Mouse (Mus musculus): ENCODE results near the gene Zfp335. TPM values are rescaled to one million over a fixed set of nuclear protein-coding genes. Genes with fewer than 3 reads are reported as not detected.

The Zfp335 gene
- polyA plus RNA-seq, 1 experiment from 2014 or later = 19.9 TPM

GRCm38 (mm10) chr2:164950501-164950900 is 38.9 kb upstream of the Zfp335 start:
- no peak for ATAC-seq
- 26% methylated on average over 13 of the region's 13 CpGs for WGBS
- no peak overlapping the region for H3K4me2 ChIP-seq (ENCODE audit: low read length)
- H3K4me1 ChIP-seq (replicated peaks; ENCODE audit: control insufficient read depth, insufficient read depth, low read length) = peaks cover 4% of the 10 kb centered on the region
- no peak overlapping the region for H3K4me3 ChIP-seq (replicated peaks; ENCODE audit: low read length)
- no peaks in the 10 kb centered on the region for H3K9me3 ChIP-seq (ENCODE audit: control insufficient read depth, low read length)
- peaks cover 52% of the 10 kb centered on the region for H3K27me3 ChIP-seq (replicated peaks; ENCODE audit: control insufficient read depth, insufficient read depth, low read length)
- no peak overlapping the region for H3K9ac ChIP-seq (replicated peaks; ENCODE audit: low read depth, low read length)
- no peak overlapping the region for H3K27ac ChIP-seq (ENCODE audit: low read length)
- no peaks in the 10 kb centered on the region for H3K36me3 ChIP-seq (ENCODE audit: control insufficient read depth, insufficient read depth)

GRCm38 (mm10) chr2:164948962-164949361 is 37.4 kb upstream of the Zfp335 start:
- peak overlapping the region; percentile 27 for H3K4me2 ChIP-seq (ENCODE audit: low read length)
- H3K4me1 ChIP-seq (replicated peaks; ENCODE audit: control insufficient read depth, insufficient read depth, low read length) = peaks cover 4% of the 10 kb centered on the region
- WGBS = 6% methylated on average over 25 of the region's 25 CpGs
- no peak overlapping the region for H3K9ac ChIP-seq (replicated peaks; ENCODE audit: low read depth, low read length)
- H3K4me3 ChIP-seq (replicated peaks; ENCODE audit: low read length) = peak overlapping the region; percentile 22
- peaks cover 48% of the 10 kb centered on the region for H3K27me3 ChIP-seq (replicated peaks; ENCODE audit: control insufficient read depth, insufficient read depth, low read length)
- no peak for ATAC-seq
- H3K9me3 ChIP-seq (ENCODE audit: control insufficient read depth, low read length) = no peaks in the 10 kb centered on the region
- H3K27ac ChIP-seq (ENCODE audit: low read length) = no peak overlapping the region
- H3K36me3 ChIP-seq (ENCODE audit: control insufficient read depth, insufficient read depth) = no peaks in the 10 kb centered on the region

GRCm38 (mm10) chr2:164947930-164948329 is 36.4 kb upstream of the Zfp335 start:
- 9% methylated on average over 6 of the region's 7 CpGs for WGBS

DNA sequence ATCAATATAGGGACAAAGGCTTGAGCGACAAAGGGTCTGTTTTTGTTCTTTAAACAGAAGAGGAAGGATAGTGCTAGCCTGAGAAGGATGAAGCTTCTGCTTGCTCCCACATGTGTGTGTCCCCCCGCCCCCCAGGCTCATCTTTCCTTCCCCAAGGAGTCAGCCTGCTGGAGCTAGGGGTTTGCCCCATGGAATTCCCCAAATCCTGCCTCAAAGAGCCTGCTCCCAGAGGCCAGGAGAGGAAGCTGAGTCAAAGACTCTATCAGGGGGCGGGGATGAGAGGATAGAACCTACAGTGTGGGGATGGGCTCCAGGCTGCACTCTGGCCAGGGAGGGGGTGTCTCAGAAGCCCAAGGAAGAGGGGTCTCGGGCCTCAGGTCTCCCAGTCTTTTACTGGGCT is 35.9 kb upstream of the Zfp335 start:
- ATAC-seq = no peak
- Histone ChIP-seq H3K36me3 (ENCODE audit: control insufficient read depth, insufficient read depth) (no peaks in the 10 kb centered on the region), H3K27ac (ENCODE audit: low read length) (no peak overlapping the region), H3K4me3 (replicated peaks; ENCODE audit: low read length) (no peak overlapping the region), H3K9ac (replicated peaks; ENCODE audit: low read depth, low read length) (no peak overlapping the region), H3K9me3 (ENCODE audit: control insufficient read depth, low read length) (no peaks in the 10 kb centered on the region), H3K4me1 (replicated peaks; ENCODE audit: control insufficient read depth, insufficient read depth, low read length) (peaks cover 4% of the 10 kb centered on the region), H3K27me3 (replicated peaks; ENCODE audit: control insufficient read depth, insufficient read depth, low read length) (peaks cover 47% of the 10 kb centered on the region), H3K4me2 (ENCODE audit: low read length) (no peak overlapping the region)
- WGBS = 21% methylated on average over 4 of the region's 4 CpGs

More at GRCm38 (mm10) chr2:164947930-164948329, 36.4 kb upstream of the Zfp335 start:
- H3K9ac ChIP-seq (replicated peaks; ENCODE audit: low read depth, low read length) = no peak overlapping the region
- H3K4me2 ChIP-seq (ENCODE audit: low read length) = no peak overlapping the region
- ATAC-seq = no peak
- H3K27ac ChIP-seq (ENCODE audit: low read length) = no peak overlapping the region
- no peaks in the 10 kb centered on the region for H3K9me3 ChIP-seq (ENCODE audit: control insufficient read depth, low read length)
- no peaks in the 10 kb centered on the region for H3K36me3 ChIP-seq (ENCODE audit: control insufficient read depth, insufficient read depth)
- peaks cover 4% of the 10 kb centered on the region for H3K4me1 ChIP-seq (replicated peaks; ENCODE audit: control insufficient read depth, insufficient read depth, low read length)
- H3K4me3 ChIP-seq (replicated peaks; ENCODE audit: low read length) = no peak overlapping the region
- H3K27me3 ChIP-seq (replicated peaks; ENCODE audit: control insufficient read depth, insufficient read depth, low read length) = peaks cover 48% of the 10 kb centered on the region

DNA sequence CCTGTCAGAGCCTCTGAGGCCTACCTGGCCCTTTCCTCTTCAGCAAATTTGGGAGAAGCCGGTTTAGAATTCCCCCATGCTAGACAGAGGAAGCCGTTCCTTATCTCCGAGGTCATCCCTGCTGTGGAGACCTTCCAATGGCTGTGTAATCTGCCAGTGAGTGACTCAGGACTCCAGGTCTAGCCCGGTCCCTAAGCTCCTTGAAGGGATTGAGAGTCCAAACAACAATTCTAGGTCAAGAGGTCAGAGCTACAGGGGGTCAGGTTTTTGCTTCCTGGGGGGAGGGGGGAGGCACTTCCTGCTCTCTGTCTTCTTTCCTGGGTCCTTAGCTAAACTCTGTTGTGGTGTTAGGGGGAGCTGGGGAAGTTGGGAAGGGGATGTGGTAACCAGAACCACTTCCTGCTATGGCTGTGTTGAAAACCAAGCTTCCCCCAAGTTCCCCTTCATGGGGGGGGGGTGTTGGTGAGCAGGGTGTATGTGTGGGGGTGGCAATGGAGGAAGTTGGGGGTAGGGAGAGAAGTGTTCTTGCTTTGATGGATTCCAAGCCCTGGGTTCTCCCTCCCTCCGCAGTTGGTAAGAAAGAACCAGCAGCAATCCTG is 31.2 kb upstream of the Zfp335 start:
- Histone ChIP-seq H3K4me2 (ENCODE audit: low read length) (no peak overlapping the region), H3K36me3 (ENCODE audit: control insufficient read depth, insufficient read depth) (no peaks in the 10 kb centered on the region), H3K27me3 (replicated peaks; ENCODE audit: control insufficient read depth, insufficient read depth, low read length) (peaks cover 7% of the 10 kb centered on the region), H3K27ac (ENCODE audit: low read length) (no peak overlapping the region), H3K9ac (replicated peaks; ENCODE audit: low read depth, low read length) (no peak overlapping the region), H3K4me3 (replicated peaks; ENCODE audit: low read length) (no peak overlapping the region), H3K9me3 (ENCODE audit: control insufficient read depth, low read length) (no peaks in the 10 kb centered on the region), H3K4me1 (replicated peaks; ENCODE audit: control insufficient read depth, insufficient read depth, low read length) (peaks cover 23% of the 10 kb centered on the region)
- 12% methylated on average over 5 of the region's 5 CpGs for WGBS
- ATAC-seq = no peak

DNA sequence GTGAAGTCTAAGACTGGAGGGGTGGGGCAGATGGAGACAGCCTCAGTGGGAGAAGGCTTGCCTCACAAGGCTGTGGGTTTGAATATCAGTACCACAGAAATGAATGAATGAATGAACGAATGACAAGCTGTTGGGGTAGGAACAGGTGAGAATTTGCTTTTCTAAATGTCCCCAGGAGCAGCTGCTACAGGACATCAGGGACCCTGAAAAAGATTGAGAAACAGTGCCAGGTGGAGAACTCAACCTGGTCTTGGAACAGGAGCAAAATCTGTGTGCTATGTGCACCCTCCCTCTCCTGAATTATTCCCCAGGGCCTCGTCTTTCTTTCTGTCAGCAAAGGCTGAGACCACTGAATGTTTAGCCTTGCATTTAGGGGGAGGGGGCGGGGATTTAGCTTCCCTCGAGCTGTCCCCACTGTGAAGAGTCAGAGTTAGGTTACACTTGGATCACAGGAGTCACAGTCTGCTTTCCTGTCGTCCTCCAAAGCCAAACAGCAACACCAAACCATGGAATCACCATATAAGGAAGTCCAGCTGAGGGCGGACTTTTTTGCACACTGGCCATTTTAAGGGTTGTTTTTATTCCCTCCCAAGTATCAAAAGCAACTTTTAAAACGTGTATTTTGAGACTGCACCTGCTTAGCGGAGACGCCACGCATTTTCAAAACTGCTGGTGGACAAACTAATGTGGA is 28.7 kb upstream of the Zfp335 start, which contains the start of gene Mmp9:
Gene Mmp9, plus strand, starts transcription at position 641 of the 691 bp plus-strand sequence.
- Histone ChIP-seq H3K36me3 (ENCODE audit: control insufficient read depth, insufficient read depth) (no peaks in the 10 kb centered on the region), H3K4me2 (ENCODE audit: low read length) (0 out of 2 replicates have a peak within 1 kb of the TSS, but pooled peaks have one; percentile 79), H3K27ac (ENCODE audit: low read length) (no peak within 1 kb of the TSS), H3K27me3 (replicated peaks; ENCODE audit: control insufficient read depth, insufficient read depth, low read length) (0 out of 2 replicates have a peak, but pooled peaks cover 6% of the 10 kb centered on the region), H3K9ac (replicated peaks; ENCODE audit: low read depth, low read length) (no peak within 1 kb of the TSS), H3K4me3 (replicated peaks; ENCODE audit: low read length) (no peak within 1 kb of the TSS), H3K4me1 (replicated peaks; ENCODE audit: control insufficient read depth, insufficient read depth, low read length) (peaks cover 23% of the 10 kb centered on the region), H3K9me3 (ENCODE audit: control insufficient read depth, low read length) (no peaks in the 10 kb centered on the region)
- ATAC-seq = no peak
- WGBS = 21% methylated on average over 10 of the region's 10 CpGs

DNA sequence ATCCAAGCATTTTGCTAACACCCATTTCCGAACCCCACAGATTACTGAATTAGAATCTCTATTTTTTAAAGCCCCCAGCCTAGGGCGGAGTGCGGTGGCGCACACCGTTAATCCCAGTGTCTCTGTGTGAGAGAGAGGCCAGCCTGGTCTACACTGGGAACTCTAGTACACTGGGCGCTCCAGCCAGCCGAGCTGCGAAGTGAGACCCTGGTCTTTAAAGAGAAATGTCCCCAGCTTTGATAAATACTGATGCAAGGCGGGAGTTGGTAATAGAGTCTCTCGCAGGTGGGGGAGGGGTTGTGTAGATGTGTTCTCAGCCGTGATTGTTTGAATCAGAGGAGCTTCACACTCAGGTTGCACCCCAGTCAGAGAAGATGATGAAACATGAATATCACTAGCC is 27.5 kb upstream of the Zfp335 start:
- Histone ChIP-seq H3K9ac (replicated peaks; ENCODE audit: low read depth, low read length) (peak overlapping the region; percentile 63), H3K4me3 (replicated peaks; ENCODE audit: low read length) (peak overlapping the region; percentile 47), H3K9me3 (ENCODE audit: control insufficient read depth, low read length) (no peaks in the 10 kb centered on the region), H3K4me2 (ENCODE audit: low read length) (peak overlapping the region; percentile 79), H3K36me3 (ENCODE audit: control insufficient read depth, insufficient read depth) (no peaks in the 10 kb centered on the region), H3K4me1 (replicated peaks; ENCODE audit: control insufficient read depth, insufficient read depth, low read length) (peaks cover 23% of the 10 kb centered on the region), H3K27me3 (replicated peaks; ENCODE audit: control insufficient read depth, insufficient read depth, low read length) (0 out of 2 replicates have a peak, but pooled peaks cover 7% of the 10 kb centered on the region), H3K27ac (ENCODE audit: low read length) (peak overlapping the region; percentile 58)
- peak; percentile 56 for ATAC-seq
- WGBS = 2% methylated on average over 11 of the region's 11 CpGs

DNA sequence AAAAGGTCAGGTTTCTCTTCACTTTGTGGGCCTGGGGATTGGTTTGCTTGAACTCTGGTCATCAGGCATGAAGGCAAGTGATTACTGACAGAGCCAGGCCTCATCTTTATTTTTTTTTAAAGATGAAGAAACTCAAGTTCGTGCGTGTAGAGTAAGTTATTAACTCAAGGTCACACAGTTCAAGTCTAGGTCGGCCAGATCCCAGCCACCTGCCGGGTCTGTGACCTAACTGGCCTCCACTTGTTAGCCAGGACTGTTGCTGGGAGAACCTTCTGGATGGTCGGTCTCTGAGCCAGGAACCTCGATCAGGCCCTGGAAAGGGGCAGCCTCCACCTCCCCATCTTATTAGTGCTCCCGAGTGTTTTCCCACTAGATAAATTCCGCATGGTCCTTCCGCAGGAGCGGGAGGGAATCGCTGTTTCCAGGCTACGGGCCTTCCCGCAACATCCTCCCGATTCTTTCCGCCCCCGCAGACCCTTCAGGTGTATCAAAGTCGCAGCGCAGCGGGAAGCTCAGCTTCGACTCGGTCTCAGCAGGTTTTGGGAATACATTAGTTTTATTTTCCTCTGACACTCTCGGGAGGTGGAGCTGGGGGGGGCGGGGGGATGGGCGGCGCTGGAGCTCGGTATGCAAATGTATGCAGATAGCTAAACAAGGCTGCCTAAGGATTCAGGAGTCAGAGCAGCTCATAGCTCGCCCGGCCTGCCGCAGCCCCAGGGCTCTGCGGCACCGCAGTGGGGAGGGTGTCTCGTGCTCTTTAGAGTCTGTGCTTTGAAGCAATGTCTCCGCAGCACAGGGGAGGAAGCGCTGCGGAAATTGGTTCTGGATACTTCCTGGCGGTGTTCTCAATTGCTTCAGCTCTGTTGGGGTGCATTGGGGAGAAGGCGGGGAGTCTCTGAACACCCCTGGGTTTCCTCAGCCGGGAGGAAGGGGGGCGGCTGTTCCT is 26.9 kb upstream of the Zfp335 start:
- Histone ChIP-seq H3K4me1 (replicated peaks; ENCODE audit: control insufficient read depth, insufficient read depth, low read length) (peaks cover 23% of the 10 kb centered on the region), H3K9ac (replicated peaks; ENCODE audit: low read depth, low read length) (peak overlapping the region; percentile 63), H3K9me3 (ENCODE audit: control insufficient read depth, low read length) (no peaks in the 10 kb centered on the region), H3K4me2 (ENCODE audit: low read length) (peak overlapping the region; percentile 79), H3K27me3 (replicated peaks; ENCODE audit: control insufficient read depth, insufficient read depth, low read length) (0 out of 2 replicates have a peak, but pooled peaks cover 7% of the 10 kb centered on the region), H3K4me3 (replicated peaks; ENCODE audit: low read length) (peak overlapping the region; percentile 47), H3K36me3 (ENCODE audit: control insufficient read depth, insufficient read depth) (no peaks in the 10 kb centered on the region), H3K27ac (ENCODE audit: low read length) (peak overlapping the region; percentile 58)
- WGBS = 2% methylated on average over 39 of the region's 39 CpGs
- ATAC-seq = peak; percentile 96

DNA sequence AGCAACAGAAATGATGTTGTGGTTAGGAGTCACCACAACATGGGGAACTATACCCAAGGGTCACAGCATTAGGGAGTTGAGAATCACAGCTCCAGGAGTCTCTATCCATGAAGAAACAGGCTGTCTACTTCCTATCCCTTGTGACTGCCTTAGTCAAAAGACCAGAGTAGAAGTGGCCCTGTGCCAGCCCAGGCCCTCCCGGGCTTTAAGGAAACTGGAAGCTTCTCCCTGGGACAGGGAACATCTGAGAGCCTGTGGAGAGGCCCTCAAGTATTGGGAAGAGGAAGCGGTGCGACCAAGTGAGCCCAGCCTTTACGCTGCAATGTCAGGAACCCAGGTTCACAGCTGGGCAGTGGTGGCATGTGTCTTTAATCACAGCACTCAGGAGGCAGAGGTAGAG is 24.4 kb upstream of the Zfp335 start:
- no peak overlapping the region for H3K9ac ChIP-seq (replicated peaks; ENCODE audit: low read depth, low read length)
- ATAC-seq = no peak
- no peak overlapping the region for H3K4me2 ChIP-seq (ENCODE audit: low read length)
- peaks cover 23% of the 10 kb centered on the region for H3K4me1 ChIP-seq (replicated peaks; ENCODE audit: control insufficient read depth, insufficient read depth, low read length)
- H3K9me3 ChIP-seq (ENCODE audit: control insufficient read depth, low read length) = no peaks in the 10 kb centered on the region
- no peaks in the 10 kb centered on the region for H3K36me3 ChIP-seq (ENCODE audit: control insufficient read depth, insufficient read depth)
- H3K4me3 ChIP-seq (replicated peaks; ENCODE audit: low read length) = no peak overlapping the region
- H3K27ac ChIP-seq (ENCODE audit: low read length) = no peak overlapping the region
- WGBS = 77% methylated on average over 4 of the region's 4 CpGs
- 0 out of 2 replicates have a peak, but pooled peaks cover 7% of the 10 kb centered on the region for H3K27me3 ChIP-seq (replicated peaks; ENCODE audit: control insufficient read depth, insufficient read depth, low read length)

Measured in forebrain, embryonic 16.5 days (tissue).